Mouse (Mus musculus): ENCODE measurements at regions not wholly inside any gene's neighbourhood (a gene's known extent, or its start where the extent isn't known, plus 50 kb on each side); places are given as distances from the start of the nearest gene placed in this dataset.

DNA sequence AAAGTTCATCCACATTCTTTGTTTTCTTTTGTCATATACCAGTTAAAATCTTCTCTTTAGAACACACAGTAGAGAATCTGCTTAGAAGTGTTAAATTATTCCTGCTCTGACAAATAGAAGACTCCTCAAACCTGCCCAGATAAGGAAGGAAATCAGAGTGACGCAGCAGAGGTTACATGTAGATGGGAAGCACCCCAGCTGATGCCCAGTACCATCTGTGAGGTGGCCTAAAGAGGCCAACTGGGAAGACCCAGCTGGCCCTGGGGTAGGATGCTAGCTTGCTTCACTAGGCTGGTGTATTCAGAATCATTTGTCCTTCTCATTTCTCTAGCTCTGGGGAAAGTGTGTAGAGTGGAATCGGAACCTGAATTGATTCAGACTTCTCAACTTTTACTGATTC lies 242.6 kb upstream of the Erbb4 start:
- Histone ChIP-seq H3K4me3 (ENCODE audit: low read depth, low read length) (no peak overlapping the region), H3K9ac (ENCODE audit: low read depth, low read length) (no peak overlapping the region), H3K4me2 (no peak overlapping the region), H3K27ac (ENCODE audit: low read depth, low read length) (no peak overlapping the region), H3K27me3 (replicated peaks; ENCODE audit: control insufficient read depth, insufficient read depth, low read length) (no peaks in the 10 kb centered on the region), H3K9me3 (ENCODE audit: control insufficient read depth, low read length) (no peaks in the 10 kb centered on the region), H3K4me1 (replicated peaks; ENCODE audit: control insufficient read depth, insufficient read depth, low read length) (no peaks in the 10 kb centered on the region), H3K36me3 (ENCODE audit: control insufficient read depth, insufficient read depth, low read length) (no peaks in the 10 kb centered on the region)
- ATAC-seq (replicated peaks; ENCODE audit: low FRiP score), result no peak
- 74% methylated on average over 2 of the region's 2 CpGs for WGBS
- DNase-seq (ENCODE audit: low spot score), result no peak

DNA sequence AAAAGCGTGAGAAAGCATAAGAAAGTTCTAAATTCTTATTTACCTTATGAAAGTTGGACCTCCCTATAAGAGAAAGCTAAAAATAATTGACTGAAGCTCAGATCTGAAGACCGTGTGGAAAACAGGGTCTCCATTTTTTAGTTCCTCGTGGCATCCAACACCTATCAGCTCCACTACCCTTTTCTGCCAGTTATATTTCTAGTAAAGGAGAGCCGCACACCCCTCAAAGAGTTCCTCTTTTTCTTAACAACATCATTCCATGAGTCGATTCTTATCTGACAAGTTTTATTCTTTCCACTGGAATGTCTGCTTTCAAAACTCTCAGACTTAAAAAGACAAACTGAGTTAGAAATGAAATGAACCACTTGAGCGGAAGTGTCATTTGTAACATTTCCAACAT lies 242.0 kb upstream of the Erbb4 start:
- WGBS, result 67% methylated on average over 6 of the region's 6 CpGs
- H3K27me3 ChIP-seq (replicated peaks; ENCODE audit: control insufficient read depth, insufficient read depth, low read length), result no peaks in the 10 kb centered on the region
- no peaks in the 10 kb centered on the region for H3K36me3 ChIP-seq (ENCODE audit: control insufficient read depth, insufficient read depth, low read length)
- H3K9me3 ChIP-seq (ENCODE audit: control insufficient read depth, low read length), result no peaks in the 10 kb centered on the region
- H3K4me1 ChIP-seq (replicated peaks; ENCODE audit: control insufficient read depth, insufficient read depth, low read length), result no peaks in the 10 kb centered on the region
- no peak overlapping the region for H3K27ac ChIP-seq (ENCODE audit: low read depth, low read length)
- no peak overlapping the region for H3K4me2 ChIP-seq
- no peak overlapping the region for H3K4me3 ChIP-seq (ENCODE audit: low read depth, low read length)
- no peak for ATAC-seq (replicated peaks; ENCODE audit: low FRiP score)
- H3K9ac ChIP-seq (ENCODE audit: low read depth, low read length), result no peak overlapping the region
- DNase-seq (ENCODE audit: low spot score), result no peak

DNA sequence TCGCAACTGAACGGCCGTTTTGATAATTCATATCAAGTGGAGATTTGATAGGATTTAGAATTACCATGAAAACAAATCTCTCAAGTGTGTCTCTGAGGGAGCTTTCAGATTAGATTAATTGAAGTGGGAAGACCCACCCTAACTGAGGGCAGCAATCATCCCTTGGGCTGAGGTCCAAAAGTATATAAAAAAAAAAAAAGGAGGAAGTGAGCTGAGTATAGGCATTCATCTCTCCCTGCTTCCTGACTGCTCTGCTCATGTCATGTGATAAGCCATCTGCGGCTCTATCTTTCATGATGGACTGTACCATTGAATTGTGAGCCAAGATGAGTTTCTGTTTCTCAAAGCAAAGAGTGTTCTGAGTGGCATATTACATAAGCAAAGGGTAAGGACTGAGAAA lies 234.2 kb upstream of the Erbb4 start:
- ATAC-seq (replicated peaks; ENCODE audit: low FRiP score) (no peak), DNase-seq (ENCODE audit: low spot score) (no peak)
- Histone ChIP-seq H3K9me3 (ENCODE audit: control insufficient read depth, low read length) (no peaks in the 10 kb centered on the region), H3K27ac (ENCODE audit: low read depth, low read length) (no peak overlapping the region), H3K4me3 (ENCODE audit: low read depth, low read length) (no peak overlapping the region), H3K4me2 (no peak overlapping the region), H3K4me1 (replicated peaks; ENCODE audit: control insufficient read depth, insufficient read depth, low read length) (no peaks in the 10 kb centered on the region), H3K36me3 (ENCODE audit: control insufficient read depth, insufficient read depth, low read length) (no peaks in the 10 kb centered on the region), H3K27me3 (replicated peaks; ENCODE audit: control insufficient read depth, insufficient read depth, low read length) (no peaks in the 10 kb centered on the region), H3K9ac (ENCODE audit: low read depth, low read length) (no peak overlapping the region)
- WGBS, result 84% methylated on average over 4 of the region's 4 CpGs

GRCm38 (mm10) chr1:69340481-69340880 lies 232.6 kb upstream of the Erbb4 start:
- Histone ChIP-seq H3K27me3 (replicated peaks; ENCODE audit: control insufficient read depth, insufficient read depth, low read length) (no peaks in the 10 kb centered on the region), H3K9me3 (ENCODE audit: control insufficient read depth, low read length) (no peaks in the 10 kb centered on the region), H3K9ac (ENCODE audit: low read depth, low read length) (no peak overlapping the region), H3K4me2 (no peak overlapping the region), H3K4me1 (replicated peaks; ENCODE audit: control insufficient read depth, insufficient read depth, low read length) (no peaks in the 10 kb centered on the region), H3K36me3 (ENCODE audit: control insufficient read depth, insufficient read depth, low read length) (no peaks in the 10 kb centered on the region), H3K4me3 (ENCODE audit: low read depth, low read length) (no peak overlapping the region), H3K27ac (ENCODE audit: low read depth, low read length) (no peak overlapping the region)
- ATAC-seq (replicated peaks; ENCODE audit: low FRiP score), result no peak
- WGBS, result 91% methylated on average over 4 of the region's 4 CpGs
- DNase-seq (ENCODE audit: low spot score), result no peak

DNA sequence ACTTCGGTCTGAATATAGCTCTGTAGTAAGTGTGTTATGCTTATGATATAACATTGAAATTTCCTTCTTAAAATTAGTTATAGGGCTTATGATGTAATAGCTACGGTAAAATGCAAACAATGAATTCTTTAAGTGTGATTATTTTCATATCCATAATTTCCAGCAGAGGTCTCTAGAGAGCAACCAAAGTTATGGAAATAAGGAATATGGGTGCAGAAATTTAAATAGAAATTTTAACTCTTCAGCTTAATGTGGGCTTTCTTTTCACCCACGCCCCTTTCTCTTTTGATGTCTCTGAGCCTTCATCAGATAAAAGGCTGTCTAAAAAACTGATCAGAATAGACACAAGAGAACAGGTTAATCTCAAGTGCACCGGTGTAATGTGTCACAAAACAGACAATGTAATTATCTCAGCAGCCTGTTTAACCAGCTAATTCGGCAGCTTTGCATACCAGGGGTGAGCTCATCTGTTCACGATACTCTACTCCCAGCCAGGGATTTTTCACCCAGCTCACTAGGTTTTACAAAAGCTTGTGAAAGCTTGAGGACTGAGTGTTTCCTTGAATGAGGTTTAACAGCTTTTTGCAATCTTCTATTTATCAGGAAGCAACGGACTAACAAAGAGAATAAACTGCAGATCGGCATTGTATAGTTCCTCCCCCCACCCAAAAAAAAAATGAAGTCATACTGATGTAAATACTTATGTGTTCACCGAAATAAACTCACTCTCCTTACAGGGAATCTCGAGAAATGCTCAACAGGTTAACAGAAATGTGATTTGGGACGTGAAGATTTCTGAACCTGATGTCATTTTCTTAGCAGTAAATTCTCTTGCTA lies 223.8 kb upstream of the Erbb4 start:
- no peaks in the 10 kb centered on the region for H3K9me3 ChIP-seq (ENCODE audit: control insufficient read depth, low read length)
- no peaks in the 10 kb centered on the region for H3K36me3 ChIP-seq (ENCODE audit: control insufficient read depth, insufficient read depth, low read length)
- H3K4me3 ChIP-seq (ENCODE audit: low read depth, low read length), result no peak overlapping the region
- H3K4me2 ChIP-seq, result peak overlapping the region; percentile 45
- no peaks in the 10 kb centered on the region for H3K27me3 ChIP-seq (replicated peaks; ENCODE audit: control insufficient read depth, insufficient read depth, low read length)
- no peaks in the 10 kb centered on the region for H3K4me1 ChIP-seq (replicated peaks; ENCODE audit: control insufficient read depth, insufficient read depth, low read length)
- no peak overlapping the region for H3K9ac ChIP-seq (ENCODE audit: low read depth, low read length)
- DNase-seq (ENCODE audit: low spot score) (no peak), ATAC-seq (replicated peaks; ENCODE audit: low FRiP score) (0 out of 2 replicates have a peak, but pooled peaks have one; percentile 39)
- H3K27ac ChIP-seq (ENCODE audit: low read depth, low read length), result no peak overlapping the region
- 43% methylated on average over 11 of the region's 11 CpGs for WGBS

DNA sequence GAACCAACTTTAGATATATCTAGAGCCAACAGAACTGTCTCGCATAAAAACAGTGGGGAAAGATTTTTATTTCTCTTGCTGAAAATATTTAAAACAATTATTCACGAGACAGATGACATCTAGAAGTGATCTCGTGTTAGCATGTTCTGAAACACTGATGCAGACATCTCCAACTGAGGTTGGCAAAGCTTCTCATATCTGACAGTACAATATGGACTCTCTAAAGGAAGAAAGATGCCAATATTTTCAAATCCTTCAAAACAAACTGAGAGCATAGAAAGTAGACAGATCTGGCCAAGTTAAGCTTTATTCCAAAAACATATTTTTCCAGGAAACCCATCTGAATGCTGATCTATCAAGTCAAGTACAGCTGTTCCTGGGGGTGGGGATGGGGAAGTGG lies 221.5 kb upstream of the Erbb4 start:
- Histone ChIP-seq H3K27me3 (replicated peaks; ENCODE audit: control insufficient read depth, insufficient read depth, low read length) (no peaks in the 10 kb centered on the region), H3K4me3 (ENCODE audit: low read depth, low read length) (no peak overlapping the region), H3K27ac (ENCODE audit: low read depth, low read length) (no peak overlapping the region), H3K9ac (ENCODE audit: low read depth, low read length) (no peak overlapping the region), H3K9me3 (ENCODE audit: control insufficient read depth, low read length) (no peaks in the 10 kb centered on the region), H3K36me3 (ENCODE audit: control insufficient read depth, insufficient read depth, low read length) (no peaks in the 10 kb centered on the region), H3K4me1 (replicated peaks; ENCODE audit: control insufficient read depth, insufficient read depth, low read length) (no peaks in the 10 kb centered on the region), H3K4me2 (no peak overlapping the region)
- no peak for DNase-seq (ENCODE audit: low spot score)
- 77% methylated on average over 3 of the region's 3 CpGs for WGBS
- no peak for ATAC-seq (replicated peaks; ENCODE audit: low FRiP score)

DNA sequence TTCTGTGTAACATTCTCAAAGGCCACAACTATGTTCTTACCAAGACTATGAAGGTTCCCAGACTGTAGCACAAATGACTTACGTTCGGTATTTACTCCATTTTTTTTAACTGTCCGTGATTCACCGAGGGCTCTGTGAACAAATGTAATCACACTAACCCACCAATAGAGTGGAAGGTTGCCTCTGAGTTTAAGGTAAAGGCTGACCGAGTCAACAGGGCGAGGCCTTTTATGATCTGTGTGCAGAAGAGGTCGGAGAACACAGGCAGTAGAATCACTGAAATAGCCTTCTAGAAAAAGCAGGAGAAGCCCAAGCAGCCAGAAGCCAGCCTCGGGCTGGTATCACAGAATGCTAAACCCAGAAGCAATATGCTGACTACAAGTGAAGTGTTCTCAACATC lies 218.9 kb upstream of the Erbb4 start:
- DNase-seq (ENCODE audit: low spot score) (no peak), ATAC-seq (replicated peaks; ENCODE audit: low FRiP score) (no peak)
- no peak overlapping the region for H3K27ac ChIP-seq (ENCODE audit: low read depth, low read length)
- H3K27me3 ChIP-seq (replicated peaks; ENCODE audit: control insufficient read depth, insufficient read depth, low read length), result no peaks in the 10 kb centered on the region
- no peaks in the 10 kb centered on the region for H3K36me3 ChIP-seq (ENCODE audit: control insufficient read depth, insufficient read depth, low read length)
- H3K4me1 ChIP-seq (replicated peaks; ENCODE audit: control insufficient read depth, insufficient read depth, low read length), result no peaks in the 10 kb centered on the region
- H3K4me2 ChIP-seq, result no peak overlapping the region
- H3K4me3 ChIP-seq (ENCODE audit: low read depth, low read length), result no peak overlapping the region
- WGBS, result 84% methylated on average over 8 of the region's 8 CpGs
- H3K9ac ChIP-seq (ENCODE audit: low read depth, low read length), result no peak overlapping the region
- no peaks in the 10 kb centered on the region for H3K9me3 ChIP-seq (ENCODE audit: control insufficient read depth, low read length)

DNA sequence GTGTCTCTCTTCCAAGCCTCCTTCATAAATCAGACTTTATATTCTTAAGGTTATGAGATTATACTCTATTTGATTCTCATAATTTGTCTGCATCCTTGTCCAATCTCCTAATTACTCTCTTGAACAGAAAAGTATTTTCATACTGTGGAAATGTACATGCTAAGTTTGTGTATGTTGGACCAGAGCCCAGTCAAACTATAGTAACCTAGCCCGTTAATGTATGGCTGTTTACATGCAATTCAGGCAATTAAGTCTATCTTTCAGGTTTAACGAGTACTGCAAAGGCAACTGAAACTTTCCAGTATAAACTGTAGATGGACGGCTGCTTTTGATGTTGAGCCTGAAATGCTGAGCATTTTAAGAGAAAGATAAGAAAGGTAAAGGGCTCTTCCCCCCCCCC lies 211.7 kb upstream of the Erbb4 start:
- H3K4me3 ChIP-seq (ENCODE audit: low read depth, low read length), result no peak overlapping the region
- ATAC-seq (replicated peaks; ENCODE audit: low FRiP score), result no peak
- 56% methylated on average over 3 of the region's 3 CpGs for WGBS
- no peaks in the 10 kb centered on the region for H3K27me3 ChIP-seq (replicated peaks; ENCODE audit: control insufficient read depth, insufficient read depth, low read length)
- no peak overlapping the region for H3K4me2 ChIP-seq
- DNase-seq (ENCODE audit: low spot score), result no peak
- no peak overlapping the region for H3K27ac ChIP-seq (ENCODE audit: low read depth, low read length)
- no peaks in the 10 kb centered on the region for H3K9me3 ChIP-seq (ENCODE audit: control insufficient read depth, low read length)
- H3K9ac ChIP-seq (ENCODE audit: low read depth, low read length), result no peak overlapping the region
- H3K36me3 ChIP-seq (ENCODE audit: control insufficient read depth, insufficient read depth, low read length), result no peaks in the 10 kb centered on the region
- no peaks in the 10 kb centered on the region for H3K4me1 ChIP-seq (replicated peaks; ENCODE audit: control insufficient read depth, insufficient read depth, low read length)

- 79% methylated on average over 3 of the region's 3 CpGs for WGBS
- no peak for DNase-seq (ENCODE audit: low spot score)
- Histone ChIP-seq H3K4me3 (ENCODE audit: low read depth, low read length) (no peak overlapping the region), H3K4me1 (replicated peaks; ENCODE audit: control insufficient read depth, insufficient read depth, low read length) (no peaks in the 10 kb centered on the region), H3K4me2 (no peak overlapping the region), H3K27me3 (replicated peaks; ENCODE audit: control insufficient read depth, insufficient read depth, low read length) (no peaks in the 10 kb centered on the region), H3K9ac (ENCODE audit: low read depth, low read length) (no peak overlapping the region), H3K27ac (ENCODE audit: low read depth, low read length) (no peak overlapping the region), H3K9me3 (ENCODE audit: control insufficient read depth, low read length) (no peaks in the 10 kb centered on the region), H3K36me3 (ENCODE audit: control insufficient read depth, insufficient read depth, low read length) (no peaks in the 10 kb centered on the region)
- no peak for ATAC-seq (replicated peaks; ENCODE audit: low FRiP score)
These were observed 189.0 kb upstream of the Erbb4 start for GRCm38 (mm10) chr1:69296816-69297215.

All from liver, embryonic 11.5 days (tissue).